Mouse (Mus musculus): Measurements from ENCODE around the gene Trp53.

Gene Trp53

DNA sequence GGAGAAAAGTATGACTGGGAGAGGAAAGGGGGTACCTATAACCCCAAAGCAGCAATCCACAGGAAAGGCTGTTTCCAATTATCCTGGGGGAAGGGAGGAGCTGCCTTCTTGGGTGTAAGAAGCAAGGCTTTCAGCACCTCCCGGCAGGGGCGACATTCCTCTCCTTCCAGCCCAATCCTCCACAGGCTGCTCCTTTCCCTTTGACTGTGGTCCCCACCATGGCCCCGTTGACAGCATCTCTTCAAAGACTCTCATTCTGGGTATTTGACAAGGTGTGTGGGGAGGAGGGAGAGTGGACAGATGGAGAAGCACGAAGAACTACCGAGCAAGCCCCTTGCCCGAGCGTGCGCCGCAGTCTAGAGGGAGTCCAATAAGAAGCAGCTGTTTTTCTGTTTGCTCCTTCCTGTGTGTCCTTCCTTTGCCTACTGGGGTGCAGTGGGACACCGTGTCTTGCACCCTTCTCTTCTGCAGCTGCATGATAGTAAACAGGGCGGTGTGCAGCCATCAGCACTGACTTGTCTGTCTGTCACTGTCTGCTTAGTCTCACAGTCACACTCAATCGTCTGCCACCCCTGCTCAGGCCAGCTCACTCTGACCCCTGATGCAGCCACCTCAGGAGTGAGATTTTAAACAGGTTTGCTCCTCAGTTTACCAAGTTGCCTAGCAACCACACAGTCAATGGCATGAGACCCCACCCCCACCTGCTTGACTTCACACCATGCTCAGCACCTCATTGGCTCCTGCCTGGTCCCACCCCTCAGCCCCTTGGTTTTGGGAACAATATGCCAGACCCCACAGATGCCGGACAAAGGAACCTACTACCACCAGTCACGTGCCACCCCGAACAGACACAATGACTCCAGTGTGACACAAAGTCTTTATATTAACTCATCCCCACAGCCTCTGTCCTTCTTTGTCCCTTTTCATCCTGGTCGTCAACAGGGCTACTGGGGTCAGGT, 19.0 kb upstream of the Trp53 start:
- in situ Hi-C loops (cut with MboI, MseI): no loop called here

DNA sequence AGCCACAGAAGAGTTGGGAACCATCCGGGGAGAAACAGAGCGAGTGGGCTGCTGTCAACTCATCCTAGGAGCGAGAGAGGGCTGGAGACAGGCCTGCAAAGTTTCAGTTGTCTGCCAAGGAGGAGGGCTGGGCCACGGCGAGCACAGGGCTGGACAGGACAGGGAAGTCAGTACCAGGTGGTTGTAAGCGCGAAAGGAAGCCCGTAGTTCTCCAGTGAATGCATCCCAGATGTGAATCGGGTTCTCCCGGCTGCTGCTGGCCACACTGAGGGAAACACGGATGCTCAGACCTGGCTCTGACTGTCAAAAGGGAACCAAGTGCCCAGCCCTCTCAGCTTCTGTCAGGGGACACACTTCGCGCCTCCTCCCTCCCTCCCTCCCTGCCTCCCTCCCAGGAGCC, 16.8 kb upstream of the Trp53 start:
- in situ Hi-C loops (cut with MboI, MseI): no loop called here

DNA sequence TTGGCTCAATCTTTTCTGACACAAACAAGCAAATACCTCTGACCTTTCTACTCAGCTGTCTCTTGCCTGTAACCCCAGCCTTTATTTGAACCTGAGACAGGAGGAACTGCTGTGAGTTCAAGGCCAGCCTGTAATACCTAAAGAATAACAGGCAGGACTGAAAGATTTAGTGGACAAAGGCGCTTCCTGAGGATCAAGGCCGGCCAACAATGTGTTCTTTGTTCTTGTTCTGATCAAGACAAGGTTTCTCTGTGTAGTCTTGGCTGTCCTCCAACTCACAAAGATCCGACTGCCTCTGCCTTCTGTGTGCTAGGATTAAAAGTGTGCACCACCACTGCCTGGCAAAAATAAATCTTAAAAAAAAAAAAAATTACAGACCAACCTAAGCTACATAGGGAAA, 15.8 kb upstream of the Trp53 start:
- in situ Hi-C loops (cut with MboI, MseI): no loop called here

GRCm38 (mm10) chr11:69565131-69565530, 15.0 kb upstream of the Trp53 start:
- in situ Hi-C loops (cut with MboI, MseI): no loop called here

- in situ Hi-C loops (cut with MboI, MseI): no loop called here
These were observed 4.9 kb upstream of the Trp53 start for GRCm38 (mm10) chr11:69575220-69575619.

DNA sequence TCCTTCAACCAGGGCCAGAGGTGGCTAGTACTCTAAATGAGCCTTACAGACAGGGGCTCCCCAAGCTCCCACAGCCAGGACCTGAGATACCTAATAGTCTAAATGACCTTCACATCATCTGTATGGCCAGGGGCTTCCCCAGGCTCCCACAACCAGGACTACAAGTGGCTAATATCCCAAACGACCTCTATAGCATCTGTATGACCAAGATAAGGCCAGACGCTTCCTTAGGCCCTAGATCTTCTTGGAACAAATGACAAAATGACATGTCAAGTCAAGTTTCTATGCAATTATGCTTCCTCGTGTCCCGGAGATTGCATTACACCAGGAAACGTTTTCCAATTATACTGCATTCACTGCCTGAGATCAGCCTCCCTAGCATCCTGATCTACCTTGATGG, 3.9 kb upstream of the Trp53 start:
- in situ Hi-C loops (cut with MboI, MseI): no loop called here

GRCm38 (mm10) chr11:69578301-69578700, 1.9 kb upstream of the Trp53 start:
- in situ Hi-C loops (cut with MboI, MseI): no loop called here

GRCm38 (mm10) chr11:69579128-69580017, 786 bp upstream of the Trp53 start:
- in situ Hi-C loops (cut with MboI, MseI): loop anchor here (10.0 kb wide), 1 partner anchor 85 kb away; the partner anchor contains the start of genes Cd68 and Mpdu1

- in situ Hi-C loops (cut with MboI, MseI): loop anchor here (10.0 kb wide), 1 partner anchor 84 kb away; the partner anchor contains the start of genes Cd68 and Mpdu1
These were observed 500 bp downstream of the Trp53 start for GRCm38 (mm10) chr11:69580572-69581146.

- in situ Hi-C loops (cut with MboI, MseI): loop anchor here (10.0 kb wide), 1 partner anchor 84 kb away; the partner anchor contains the start of genes Cd68 and Mpdu1
These were observed 1.1 kb downstream of the Trp53 start for GRCm38 (mm10) chr11:69581147-69581688.

DNA sequence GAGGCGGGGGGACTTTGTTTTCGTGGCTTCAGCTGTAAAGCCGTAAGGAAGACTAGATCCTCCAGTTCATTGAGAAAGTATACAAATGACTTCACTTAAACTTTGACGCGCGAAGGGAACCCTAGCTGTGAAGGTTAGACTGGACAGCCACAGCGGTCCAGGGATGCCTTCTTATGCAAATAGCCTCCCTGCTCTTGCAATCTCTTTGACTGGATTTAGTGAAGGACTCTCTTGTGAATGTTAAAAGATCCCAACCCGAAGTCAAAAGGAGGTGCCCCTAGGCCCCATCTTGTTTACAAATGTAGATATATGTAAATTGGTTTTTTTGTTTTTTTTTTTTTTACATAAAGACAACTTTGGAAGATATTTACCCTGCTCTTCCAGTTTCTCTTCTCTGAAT, 1.7 kb downstream of the Trp53 start:
- in situ Hi-C loops (cut with MboI, MseI): loop anchor here (10.0 kb wide), 1 partner anchor 83 kb away; the partner anchor contains the start of genes Cd68 and Mpdu1

GRCm38 (mm10) chr11:69582230-69582805, 2.2 kb downstream of the Trp53 start:
- in situ Hi-C loops (cut with MboI, MseI): loop anchor here (10.0 kb wide), 1 partner anchor 82 kb away; the partner anchor contains the start of genes Cd68 and Mpdu1

DNA sequence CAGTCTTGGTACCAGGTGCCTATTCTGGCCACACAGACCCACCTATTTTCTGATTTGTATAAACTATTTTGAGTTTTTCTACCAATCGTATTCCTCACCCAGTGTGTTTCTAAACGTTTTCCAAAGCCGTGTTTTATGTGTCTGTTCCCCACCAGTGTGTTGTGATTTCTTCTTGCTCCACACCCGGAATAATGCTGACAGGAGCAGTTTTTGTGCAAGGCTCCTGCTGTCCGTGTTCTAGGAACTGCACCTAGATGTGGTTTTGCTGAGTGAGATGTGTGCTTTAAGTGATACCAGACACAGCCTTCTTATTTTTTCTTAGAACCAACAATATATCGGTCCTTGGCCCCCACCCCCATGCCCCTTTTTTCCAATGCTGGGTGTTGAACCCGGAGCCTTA, 3.8 kb downstream of the Trp53 start:
- in situ Hi-C loops (cut with MboI, MseI): loop anchor here (10.0 kb wide), 1 partner anchor 81 kb away; the partner anchor contains the start of genes Cd68 and Mpdu1

GRCm38 (mm10) chr11:69584937-69585336, 4.8 kb downstream of the Trp53 start:
- in situ Hi-C loops (cut with MboI, MseI): loop anchor here (10.0 kb wide), 1 partner anchor 80 kb away; the partner anchor contains the start of genes Cd68 and Mpdu1

DNA sequence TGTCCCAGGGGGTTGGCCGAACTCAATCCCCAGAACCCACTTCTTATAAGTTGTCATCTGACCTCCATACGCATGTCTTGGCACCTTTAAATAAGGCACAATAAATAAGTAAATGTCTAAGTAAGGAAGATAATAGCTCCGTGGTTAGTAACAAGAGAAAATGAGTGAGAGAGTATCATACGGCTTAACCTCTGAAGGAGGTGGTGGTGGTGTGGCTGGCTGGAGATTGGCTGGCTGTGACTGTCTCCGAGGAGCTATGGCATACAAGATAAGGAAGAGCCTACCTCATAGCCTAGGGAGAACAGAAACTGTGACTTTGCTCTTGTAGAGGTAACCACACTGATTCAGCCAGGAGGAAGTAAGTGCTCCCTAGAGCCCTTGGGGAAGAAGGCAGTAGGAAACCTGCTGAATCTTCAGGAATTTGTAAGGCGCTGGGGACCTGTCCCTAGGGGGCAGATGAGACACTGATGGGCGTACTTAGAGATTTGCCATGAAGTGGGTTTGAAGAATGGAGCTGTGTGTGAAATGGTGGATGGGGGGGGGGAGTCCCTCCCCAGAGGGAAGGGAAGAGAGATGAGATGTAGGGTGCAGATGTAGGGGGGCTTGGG, 5.7 kb downstream of the Trp53 start:
- in situ Hi-C loops (cut with MboI, MseI): loop anchor here (10.0 kb wide), 1 partner anchor 79 kb away; the partner anchor contains the start of genes Cd68 and Mpdu1

- in situ Hi-C loops (cut with MboI, MseI): loop anchor here (10.0 kb wide), 1 partner anchor 75 kb away; the partner anchor contains the start of genes Cd68 and Mpdu1
These were observed 9.2 kb downstream of the Trp53 start for GRCm38 (mm10) chr11:69589207-69589834.

DNA sequence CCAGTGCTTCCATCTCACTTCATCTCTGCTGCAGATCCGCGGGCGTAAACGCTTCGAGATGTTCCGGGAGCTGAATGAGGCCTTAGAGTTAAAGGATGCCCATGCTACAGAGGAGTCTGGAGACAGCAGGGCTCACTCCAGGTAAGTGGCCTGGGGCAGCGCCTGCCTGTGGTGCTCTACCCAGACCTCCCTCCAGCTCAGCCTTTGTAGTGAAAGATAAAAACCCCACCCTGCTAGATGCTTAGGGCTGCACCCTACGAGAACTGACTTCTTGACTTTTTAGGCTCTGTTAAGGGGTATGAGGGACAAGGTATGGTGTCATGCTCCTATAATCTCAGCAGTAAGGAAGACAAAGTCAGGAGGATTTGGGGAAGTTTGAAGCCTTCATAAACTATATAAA, 10.5 kb downstream of the Trp53 start:
- in situ Hi-C loops (cut with MboI, MseI): no loop called here

DNA sequence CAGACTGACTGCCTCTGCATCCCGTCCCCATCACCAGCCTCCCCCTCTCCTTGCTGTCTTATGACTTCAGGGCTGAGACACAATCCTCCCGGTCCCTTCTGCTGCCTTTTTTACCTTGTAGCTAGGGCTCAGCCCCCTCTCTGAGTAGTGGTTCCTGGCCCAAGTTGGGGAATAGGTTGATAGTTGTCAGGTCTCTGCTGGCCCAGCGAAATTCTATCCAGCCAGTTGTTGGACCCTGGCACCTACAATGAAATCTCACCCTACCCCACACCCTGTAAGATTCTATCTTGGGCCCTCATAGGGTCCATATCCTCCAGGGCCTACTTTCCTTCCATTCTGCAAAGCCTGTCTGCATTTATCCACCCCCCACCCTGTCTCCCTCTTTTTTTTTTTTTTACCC, 11.3 kb downstream of the Trp53 start:
- in situ Hi-C loops (cut with MboI, MseI): no loop called here

- in situ Hi-C loops (cut with MboI, MseI): no loop called here
These were observed 11.9 kb downstream of the Trp53 start for GRCm38 (mm10) chr11:69591899-69592637.

Measured in T-helper 2 cell (primary cell).